Comparison of ENCODE assay signal across 13 mouse cellular contexts in genomic region chr7:113201584-113201983, GRCm38 (mm10). TPM values are rescaled to one million over a fixed set of nuclear protein-coding genes. Genes with fewer than 3 reads are reported as not detected.
DNase-seq lines count a peak whose midpoint lies in the region; ATAC-seq and TF ChIP-seq lines count a peak whose summit lies in the region.
"Had no signal": no experiment of that assay in that cellular context is flagged by ENCODE, and none has a peak within 500 bp of the region (broad histone marks: within the 10 kb centered on the region; RNA-seq: fewer than 3 reads in every experiment).

No protein-coding gene starts in this region.

- no peak overlapping the region for H3K4me2 ChIP-seq in hindbrain, postnatal 0 days (ENCODE audit: low read depth, low read length)
- H3K4me2 ChIP-seq in midbrain, embryonic 14.5 days (ENCODE audit: low read length), result no peak overlapping the region
- H3K4me2 ChIP-seq: liver, embryonic 15.5 days; neural tube, embryonic 15.5 days had no signal

- H3K4me3 ChIP-seq in hindbrain, postnatal 0 days (ENCODE audit: low read length), result no peak overlapping the region
- H3K4me3 ChIP-seq in hindbrain, embryonic 10.5 days, result no peak overlapping the region
- H3K4me3 ChIP-seq in midbrain, embryonic 14.5 days (replicated peaks; ENCODE audit: low read depth, low read length), result no peak overlapping the region
- H3K4me3 ChIP-seq: liver, embryonic 15.5 days; neural tube, embryonic 15.5 days had no signal

- no peak for TF ChIP-seq CTCF in hindbrain, postnatal 0 days (IDR thresholded peaks at IDR 0.05; ENCODE audit: low read depth)

- H3K27ac ChIP-seq in hindbrain, postnatal 0 days, result no peak overlapping the region
- H3K27ac ChIP-seq in hindbrain, embryonic 10.5 days, result no peak overlapping the region
- H3K27ac ChIP-seq in midbrain, embryonic 14.5 days (replicated peaks; ENCODE audit: low read depth, low read length), result no peak overlapping the region
- H3K27ac ChIP-seq: liver, embryonic 15.5 days; neural tube, embryonic 15.5 days had no signal

- no peaks in the 10 kb centered on the region for H3K36me3 ChIP-seq in hindbrain, postnatal 0 days (ENCODE audit: insufficient read depth, low read length)
- no peaks in the 10 kb centered on the region for H3K36me3 ChIP-seq in hindbrain, embryonic 10.5 days
- H3K36me3 ChIP-seq in midbrain, embryonic 14.5 days (ENCODE audit: control insufficient read depth, insufficient read depth, low read length), result no peaks in the 10 kb centered on the region
- H3K36me3 ChIP-seq: liver, embryonic 15.5 days; neural tube, embryonic 15.5 days had no signal

- H3K9me3 ChIP-seq in hindbrain, postnatal 0 days (ENCODE audit: low read length), result no peaks in the 10 kb centered on the region
- no peaks in the 10 kb centered on the region for H3K9me3 ChIP-seq in hindbrain, embryonic 10.5 days
- H3K9me3 ChIP-seq in midbrain, embryonic 14.5 days (ENCODE audit: control insufficient read depth, low read length), result no peaks in the 10 kb centered on the region
- H3K9me3 ChIP-seq: liver, embryonic 15.5 days; neural tube, embryonic 15.5 days had no signal

- peaks cover 15% of the 10 kb centered on the region; the same call in 1 of the 2 replicates for H3K4me1 ChIP-seq in hindbrain, postnatal 0 days (ENCODE audit: insufficient read depth, low read length)
- H3K4me1 ChIP-seq in hindbrain, embryonic 10.5 days (replicated peaks), result peaks cover 19% of the 10 kb centered on the region
- no peaks in the 10 kb centered on the region for H3K4me1 ChIP-seq in midbrain, embryonic 14.5 days (ENCODE audit: control insufficient read depth, insufficient read depth, low read length)

- peak; percentile 59 for DNase-seq in adrenal gland, postnatal 14 days
- DNase-seq in adrenal gland, adult 18-20 months (ENCODE audit: low spot score in 2 of 2), result no peak
- DNase-seq in hindbrain, postnatal 0 days (ENCODE audit: low spot score), result peak; percentile 52
- DNase-seq in hindbrain, embryonic 10.5 days (ENCODE audit: low spot score), result no peak
- DNase-seq in 3T3-L1 (ENCODE audit: low read depth, low spot score), result peak; percentile 60
- peak; percentile 43 for DNase-seq in gastrocnemius, postnatal 25 days
- DNase-seq in ovary, postnatal 10 days (ENCODE audit: low spot score), result no peak
- DNase-seq in midbrain, embryonic 14.5 days, result no peak
- DNase-seq: cerebellum, adult 9-10 months; lung, postnatal 36 days had no signal

- ATAC-seq in hindbrain, postnatal 0 days, result no peak
- no peak for ATAC-seq in midbrain, embryonic 14.5 days (ENCODE audit: low FRiP score, low TSS enrichment)
- ATAC-seq: midbrain, embryonic 16.5 days had no signal

- no peak overlapping the region for H3K9ac ChIP-seq in hindbrain, postnatal 0 days (replicated peaks; ENCODE audit: low read length)
- no peak overlapping the region for H3K9ac ChIP-seq in midbrain, embryonic 14.5 days (replicated peaks; ENCODE audit: low read length)
- H3K9ac ChIP-seq: liver, embryonic 15.5 days; neural tube, embryonic 15.5 days had no signal

- WGBS in hindbrain, postnatal 0 days, result 26% methylated on average over 3 of the region's 3 CpGs
- 58% methylated on average over 3 of the region's 3 CpGs for WGBS in hindbrain, embryonic 10.5 days
- WGBS in midbrain, embryonic 14.5 days, result 56% methylated on average over 3 of the region's 3 CpGs

- no peaks in the 10 kb centered on the region for H3K27me3 ChIP-seq in hindbrain, postnatal 0 days (ENCODE audit: insufficient read depth, low read length)
- peaks cover 32% of the 10 kb centered on the region for H3K27me3 ChIP-seq in hindbrain, embryonic 10.5 days (ENCODE audit: insufficient read depth, poor library complexity, severe bottlenecking)
- peaks cover 18% of the 10 kb centered on the region; the same call in 1 of the 2 replicates for H3K27me3 ChIP-seq in midbrain, embryonic 14.5 days (ENCODE audit: control insufficient read depth, insufficient read depth, low read length)

RNA-seq across cellular contexts. Expression of gene Arntl, which starts 5.7 kb away (rescaled TPM):
- total RNA-seq in adrenal gland, postnatal 14 days (2021), result 30.6 and 41.6 TPM in 2 replicates
- 10 to 100 TPM; 41.9 to 45.7 TPM for total RNA-seq in adrenal gland, adult 18-20 months (2021)
- 23.5 and 29.9 TPM in 2 replicates for total RNA-seq in hindbrain, postnatal 0 days (2014; rRNA removed)
- 19.8 and 22.2 TPM in 2 replicates for polyA plus RNA-seq in hindbrain, postnatal 0 days (2015; fragmentation: Nextera tagmentation; extraction: Ambion mirVana)
- polyA plus RNA-seq in hindbrain, embryonic 10.5 days (2016; fragmentation: Nextera tagmentation; extraction: Ambion mirVana), result 7.2 and 7.3 TPM in 2 replicates
- 10 to 100 TPM in 1 of 2 experiments, 1 to 10 TPM in 1; 4.6 to 29.3 TPM for total RNA-seq in gastrocnemius, postnatal 25 days (2021)
- 16.1 TPM in 2 replicates for polyA plus RNA-seq in midbrain, embryonic 14.5 days (2014; fragmentation: Nextera tagmentation; extraction: Ambion mirVana)

Comparison
In these comparisons a context has a peak if more than half of its experiments do, and no peak if none do; other contexts are left out.
1. DNase-seq: peak in adrenal gland, postnatal 14 days (single experiment), hindbrain, postnatal 0 days (single experiment), 3T3-L1 (single experiment) and gastrocnemius, postnatal 25 days (single experiment); none in adrenal gland, adult 18-20 months (0 of 2), hindbrain, embryonic 10.5 days (single experiment), ovary, postnatal 10 days (single experiment) and midbrain, embryonic 14.5 days (single experiment).